Mouse (Mus musculus): ENCODE results near the gene Samt3. TPM values are rescaled to one million over a fixed set of nuclear protein-coding genes. Genes with fewer than 3 reads are reported as not detected.

Samt3 gene
- polyA plus RNA-seq (2015; fragmentation: Nextera tagmentation; extraction: Ambion mirVana): not detected in 2 replicates

DNA sequence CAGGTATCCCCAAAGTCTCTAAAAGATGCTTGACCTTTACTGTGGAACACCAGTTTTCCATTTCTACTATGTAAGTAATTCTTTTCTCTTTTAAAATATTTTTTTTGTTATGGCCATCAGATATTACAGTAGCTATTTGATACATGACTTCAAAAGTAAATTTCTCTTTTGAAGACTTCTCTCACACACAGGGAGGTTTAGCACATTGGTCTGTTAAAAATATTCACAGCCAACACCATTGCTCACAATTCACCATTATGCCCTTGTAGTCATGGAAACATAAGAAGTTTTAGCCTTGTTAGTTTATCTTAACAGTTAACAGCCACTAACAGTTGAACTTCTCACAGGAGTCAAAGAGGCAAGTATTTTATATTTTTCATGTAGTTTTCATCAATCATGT is at the start of gene Samt3:
TSS of gene Samt3 (plus strand) at position 301 of the 400 bp plus-strand sequence.
- H3K27ac ChIP-seq: no peak within 1 kb of the TSS
- H3K36me3 ChIP-seq (replicated peaks): no peaks in the 10 kb centered on the region
- no peak within 1 kb of the TSS for H3K4me3 ChIP-seq
- no peaks in the 10 kb centered on the region for H3K4me1 ChIP-seq
- H3K9ac ChIP-seq: no peak within 1 kb of the TSS
- H3K27me3 ChIP-seq (replicated peaks): no peaks in the 10 kb centered on the region
- H3K9me3 ChIP-seq: no peaks in the 10 kb centered on the region
- ATAC-seq (replicated peaks): no peak
- no peak within 1 kb of the TSS for H3K4me2 ChIP-seq

DNA sequence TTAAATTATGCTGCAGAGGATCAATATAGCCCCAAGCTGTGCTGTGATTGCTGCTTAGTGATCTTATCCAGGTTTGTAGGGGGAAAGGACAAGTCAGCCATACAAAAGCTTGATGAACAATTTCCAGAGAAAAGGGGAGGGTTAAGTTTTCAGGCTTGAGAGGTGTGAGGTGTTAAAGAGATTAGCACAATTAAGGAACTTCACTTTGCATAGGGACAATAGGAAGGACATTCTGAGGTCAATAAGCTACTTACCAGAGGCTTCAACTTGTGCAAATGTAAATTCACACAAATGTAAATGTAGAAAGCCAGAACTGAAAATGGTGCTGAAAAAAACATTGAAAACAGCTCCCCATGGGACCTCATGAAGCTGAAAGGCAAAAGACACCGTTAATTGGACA is 27.4 kb upstream of the Samt3 start:
- Histone ChIP-seq H3K4me2 (no peak overlapping the region), H3K27me3 (replicated peaks) (no peaks in the 10 kb centered on the region), H3K4me3 (no peak overlapping the region), H3K27ac (no peak overlapping the region), H3K9ac (no peak overlapping the region), H3K9me3 (no peaks in the 10 kb centered on the region), H3K4me1 (no peaks in the 10 kb centered on the region), H3K36me3 (replicated peaks) (no peaks in the 10 kb centered on the region)
- WGBS: 19% methylated on average over 1 of the region's 1 CpGs
- no peak for ATAC-seq (replicated peaks)

DNA sequence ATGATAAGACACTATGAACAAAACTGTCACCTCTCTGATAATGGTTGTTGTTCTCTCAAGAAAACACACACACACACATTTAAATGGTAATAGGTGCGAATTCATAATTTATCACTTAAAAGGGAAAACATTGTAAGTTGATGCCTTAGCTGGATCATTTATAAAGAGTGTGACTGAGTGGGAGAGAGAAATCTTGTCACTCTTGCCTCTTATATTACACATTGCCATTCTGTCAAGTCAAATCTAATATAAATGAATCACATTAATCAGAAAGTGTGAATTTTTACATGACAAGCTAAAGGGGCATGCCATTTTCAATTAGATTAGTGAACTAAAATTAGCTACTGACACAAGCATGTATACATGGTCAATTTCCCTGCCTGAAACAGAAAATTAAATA is 44.7 kb downstream of the Samt3 start:
- ATAC-seq (replicated peaks): no peak

More for the DNA sequence above, 44.7 kb downstream of the Samt3 start:
- H3K9ac ChIP-seq: no peak overlapping the region
- no peaks in the 10 kb centered on the region for H3K36me3 ChIP-seq (replicated peaks)
- no peaks in the 10 kb centered on the region for H3K27me3 ChIP-seq (replicated peaks)
- no peaks in the 10 kb centered on the region for H3K4me1 ChIP-seq
- no peaks in the 10 kb centered on the region for H3K9me3 ChIP-seq
- WGBS: 81% methylated on average over 1 of the region's 1 CpGs
- no peak overlapping the region for H3K27ac ChIP-seq
- H3K4me3 ChIP-seq: no peak overlapping the region
- no peak overlapping the region for H3K4me2 ChIP-seq

Other genes starting within 250 kb of the Samt3 start
- 0.10 TPM in 1 of 2 replicates, not detected in the other for gene 5430427O19Rik, start 173.8 kb upstream of the Samt3 start, polyA plus RNA-seq (2015; fragmentation: Nextera tagmentation; extraction: Ambion mirVana)
- 0.68 and 1.1 TPM in 2 replicates for gene Nr0b1, start 147.6 kb downstream of the Samt3 start, polyA plus RNA-seq (2015; fragmentation: Nextera tagmentation; extraction: Ambion mirVana)